Mouse (Mus musculus) heart, embryonic 15.5 days (tissue): ENCODE measurements around the gene Ptgs2. TPM values are rescaled to one million over a fixed set of nuclear protein-coding genes. Genes with fewer than 3 reads are reported as not detected.

ENCODE experiments used
- ATAC-seq: fragments of 200-750 bp; cut with Nextera tagmentation; replicated peaks from 2 replicates; pipeline ENCODE4 v1.8.0; 2017; ENCODE audit warnings: low read depth, moderate TSS enrichment; ENCODE audit not compliant: insufficient number of reproducible peaks, insufficient read depth, low FRiP score
- H3K27ac ChIP-seq: fragments of 300-500 bp; sonication (generic); 2 replicates; pipeline ENCODE4 v1.5.1; 2015; ENCODE audit warnings: mild to moderate bottlenecking, inconsistent platforms
- H3K27me3 ChIP-seq: fragments of 300-500 bp; sonication (generic); 2 replicates; pipeline ENCODE4 v1.6.1; 2015; ENCODE audit warnings: inconsistent platforms
- H3K36me3 ChIP-seq: fragments of 300-500 bp; sonication (generic); 2 replicates; pipeline ENCODE4 v1.6.1; 2015; ENCODE audit warnings: mild to moderate bottlenecking, inconsistent platforms
- H3K4me1 ChIP-seq: fragments of 300-500 bp; sonication (generic); replicated peaks from 2 replicates; pipeline ENCODE4 v1.6.1; 2015; ENCODE audit warnings: inconsistent platforms
- H3K4me2 ChIP-seq: fragments of 300-500 bp; sonication (generic); 2 replicates; pipeline ENCODE4 v1.6.1; 2015; ENCODE audit warnings: inconsistent platforms, mild to moderate bottlenecking, moderate library complexity
- H3K4me3 ChIP-seq: fragments of 300-500 bp; sonication (generic); 2 replicates; pipeline ENCODE4 v1.5.1; 2015; ENCODE audit warnings: mild to moderate bottlenecking, inconsistent platforms
- H3K9ac ChIP-seq: fragments of 300-500 bp; sonication (generic); 2 replicates; pipeline ENCODE4 v1.6.1; 2015; ENCODE audit warnings: mild to moderate bottlenecking, inconsistent platforms
- H3K9me3 ChIP-seq: fragments of 300-500 bp; sonication (generic); replicated peaks from 2 replicates; pipeline ENCODE4 v1.6.1; 2016; ENCODE audit warnings: inconsistent platforms
- WGBS: fragments of 180-500 bp; shearing (Covaris S2); methylation state at CpG from one replicate; pipeline ENCODE4 v1.1.7; 2015; ENCODE audit warnings: mixed read lengths; 5-methylcytosine and 5-hydroxymethylcytosine counted together
- microRNA-seq: library from miRNA; unstranded; fragments of <30 nt; microRNA quantifications from one replicate; pipeline ENCODE4, GENCODE M21; 2016
- polyA plus RNA-seq: library from polyadenylated mRNA; unstranded; fragments of >200 nt; fragmentation: Nextera tagmentation; extraction: Ambion mirVana; gene quantifications from 2 replicates; pipeline ENCODE4 v1.2.1, GENCODE M21; 2015

Gene Ptgs2
- polyA plus RNA-seq, 1 experiment from 2014 or later = 0.10 TPM

GRCm38 (mm10) chr1:150151411-150151810 lies 51.6 kb downstream of the Ptgs2 start:
- Histone ChIP-seq H3K36me3 (no peaks in the 10 kb centered on the region), H3K27ac (no peak overlapping the region), H3K4me1 (no peaks in the 10 kb centered on the region), H3K9me3 (no peaks in the 10 kb centered on the region), H3K9ac (no peak overlapping the region), H3K4me2 (no peak overlapping the region), H3K4me3 (no peak overlapping the region), H3K27me3 (no peaks in the 10 kb centered on the region)
- WGBS = 68% methylated on average over 3 of the region's 3 CpGs
- ATAC-seq = no peak

Small RNA genes within 50 kb of the gene (microRNA-seq; reads per million reads assigned to microRNA genes)
- gene Gm44329 = not detected

Other genes starting within 250 kb of the Ptgs2 start
- gene Pla2g4a, start 138.7 kb upstream of the Ptgs2 start, polyA plus RNA-seq = 4.5 and 7.7 TPM in 2 replicates
- gene Pdc, start 219.4 kb downstream of the Ptgs2 start, polyA plus RNA-seq = not detected in 2 replicates